Mouse (Mus musculus) liver, postnatal 0 days (tissue): ENCODE data around the gene Gm20388. TPM values are rescaled to one million over a fixed set of nuclear protein-coding genes. Genes with fewer than 3 reads are reported as not detected.

Source experiments
- ATAC-seq: fragments of 200-750 bp; cut with Nextera tagmentation; 2 replicates; pipeline ENCODE4 v1.8.0; 2017; ENCODE audit warnings: mild to moderate bottlenecking, moderate library complexity
- DNase-seq: peaks from one replicate; pipeline ENCODE4 v3.0.0-alpha.2; 2016
- H3K27ac ChIP-seq: fragments of 300-500 bp; sonication (generic); 2 replicates; pipeline ENCODE4 v1.5.1; 2014; ENCODE audit warnings: antibody characterized with exemption, moderate library complexity, mild to moderate bottlenecking, low read depth
- H3K27me3 ChIP-seq: fragments of 300-500 bp; sonication (generic); 2 replicates; pipeline ENCODE4 v1.6.1; 2014; ENCODE audit warnings: low read length, control low read depth, mixed read lengths; ENCODE audit not compliant: insufficient read depth
- H3K36me3 ChIP-seq: fragments of 300-500 bp; sonication (generic); replicated peaks from 2 replicates; pipeline ENCODE4 v1.6.1; 2014; ENCODE audit warnings: mild to moderate bottlenecking, control low read depth, low read length, moderate library complexity, mixed read lengths; ENCODE audit not compliant: insufficient read depth
- H3K4me1 ChIP-seq: fragments of 300-500 bp; sonication (generic); 2 replicates; pipeline ENCODE4 v1.6.1; 2014; ENCODE audit warnings: antibody characterized with exemption, mild to moderate bottlenecking, control low read depth; ENCODE audit not compliant: insufficient read depth
- H3K4me2 ChIP-seq: fragments of 300-500 bp; sonication (generic); 2 replicates; pipeline ENCODE4 v1.6.1; 2014; ENCODE audit warnings: low read depth, mild to moderate bottlenecking, low read length, moderate library complexity, mixed read lengths
- H3K4me3 ChIP-seq: fragments of 300-500 bp; sonication (generic); 2 replicates; pipeline ENCODE4 v1.5.1; 2014; ENCODE audit warnings: low read depth, low read length
- H3K9ac ChIP-seq: fragments of 300-500 bp; sonication (generic); replicated peaks from 2 replicates; pipeline ENCODE4 v1.6.1; 2014; ENCODE audit warnings: mild to moderate bottlenecking, moderate library complexity
- H3K9me3 ChIP-seq: fragments of 300-500 bp; sonication (generic); 2 replicates; pipeline ENCODE4 v1.6.1; 2016; ENCODE audit warnings: mild to moderate bottlenecking, control low read depth, low read length, mixed read lengths
- CTCF ChIP-seq: sonication (generic); IDR thresholded peaks from 2 replicates; pipeline ENCODE4 v1.5.1; 2016; ENCODE audit warnings: antibody characterized with exemption, low read depth
- EP300 ChIP-seq: IDR thresholded peaks from 2 replicates; pipeline ENCODE4 v1.6.1; 2016; ENCODE audit warnings: antibody characterized with exemption, low read depth, mild to moderate bottlenecking
- WGBS: fragments of 180-500 bp; shearing (Covaris S2); extraction: QIAGEN DNeasy Blood & Tissue Kit; methylation state at CpG from one replicate; pipeline ENCODE4 v1.1.7; 2014; ENCODE audit not compliant: insufficient replicate concordance; 5-methylcytosine and 5-hydroxymethylcytosine counted together
- polyA plus RNA-seq: library from polyadenylated mRNA; unstranded; fragments of >200 nt; fragmentation: Nextera tagmentation; extraction: Ambion mirVana; gene quantifications from 2 replicates; pipeline ENCODE4 v1.2.1, GENCODE M21; 2015

The Gm20388 gene
- polyA plus RNA-seq, 1 experiment from 2014 or later = not detected

DNA sequence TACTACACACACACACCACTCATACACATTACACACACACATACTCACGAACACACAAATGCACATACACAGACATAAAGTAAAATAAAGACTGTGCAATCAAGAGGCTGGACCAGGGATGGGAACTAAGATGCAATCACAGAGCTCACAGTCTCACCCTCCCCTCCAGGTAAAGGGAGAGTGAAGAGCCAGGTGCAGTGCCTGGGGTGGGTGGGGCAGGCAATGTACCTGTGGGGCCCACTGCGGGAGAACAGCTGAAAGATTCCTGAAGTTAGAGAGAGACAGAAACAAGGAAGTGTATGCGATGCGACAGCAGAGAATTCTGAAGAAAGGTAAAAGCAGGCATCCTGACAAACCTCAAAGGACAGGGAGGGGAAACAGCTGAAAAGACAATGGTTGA, 3884.1 kb downstream of the Gm20388 start:
- Histone ChIP-seq H3K27me3 (no peaks in the 10 kb centered on the region), H3K9me3 (no peaks in the 10 kb centered on the region), H3K4me3 (no peak overlapping the region), H3K36me3 (no peaks in the 10 kb centered on the region), H3K4me2 (no peak overlapping the region), H3K4me1 (peaks cover 24% of the 10 kb centered on the region), H3K9ac (no peak overlapping the region), H3K27ac (no peak overlapping the region)
- no peak for DNase-seq
- WGBS = 88% methylated on average over 4 of the region's 4 CpGs
- TF ChIP-seq EP300 (no peak), CTCF (no peak)
- ATAC-seq = no peak

DNA sequence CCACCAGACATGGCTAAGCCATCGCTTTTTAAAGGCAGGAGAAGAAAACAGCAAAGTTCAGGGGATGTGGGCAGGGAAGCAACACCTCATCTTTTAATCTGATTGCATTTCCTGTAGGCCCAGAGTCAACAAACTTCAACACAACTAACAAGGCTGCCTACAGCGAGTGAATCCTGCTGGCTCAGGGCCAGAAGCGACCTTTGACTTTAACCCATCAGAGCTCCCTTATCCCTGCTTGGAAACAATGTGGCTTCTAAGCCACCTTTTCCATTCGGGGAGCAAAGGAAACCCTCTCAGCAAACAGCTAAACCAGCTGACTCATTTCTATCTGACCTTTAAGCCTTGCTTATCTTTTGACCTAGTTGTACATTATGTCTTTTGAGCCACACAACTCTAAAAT, 3886.1 kb downstream of the Gm20388 start:
- Histone ChIP-seq H3K9me3 (no peaks in the 10 kb centered on the region), H3K27me3 (no peaks in the 10 kb centered on the region), H3K9ac (no peak overlapping the region), H3K4me3 (no peak overlapping the region), H3K4me2 (no peak overlapping the region), H3K4me1 (peaks cover 27% of the 10 kb centered on the region), H3K36me3 (no peaks in the 10 kb centered on the region), H3K27ac (peak overlapping the region; percentile 68)
- DNase-seq = peak; percentile 63
- 27% methylated on average over 4 of the region's 4 CpGs for WGBS
- TF ChIP-seq EP300 (0 out of 2 replicates have a peak, but pooled peaks have one; percentile 10), CTCF (no peak)
- ATAC-seq = peak; percentile 35

DNA sequence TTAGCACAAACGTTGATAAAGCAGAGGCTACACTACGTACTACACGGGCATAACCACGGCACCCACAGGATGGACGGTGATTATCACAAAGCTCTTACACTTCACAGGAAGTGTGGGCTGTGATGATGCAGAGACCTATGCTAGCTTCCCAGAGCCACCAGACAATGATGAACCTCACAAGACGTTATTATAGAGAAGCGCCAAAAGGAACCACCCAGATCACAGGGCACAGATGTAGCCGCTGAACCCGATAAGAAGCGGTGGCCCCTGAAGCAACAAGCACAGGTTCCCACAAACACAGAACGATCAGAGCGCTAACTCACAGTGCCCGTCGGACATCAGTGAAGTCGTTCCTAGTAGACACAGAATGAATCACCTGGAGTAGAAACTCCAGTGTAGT, 3887.3 kb downstream of the Gm20388 start:
- 50% methylated on average over 15 of the region's 15 CpGs for WGBS
- Histone ChIP-seq H3K27me3 (no peaks in the 10 kb centered on the region), H3K4me1 (peaks cover 27% of the 10 kb centered on the region), H3K36me3 (no peaks in the 10 kb centered on the region), H3K4me3 (no peak overlapping the region), H3K9me3 (no peaks in the 10 kb centered on the region), H3K9ac (no peak overlapping the region), H3K27ac (peak overlapping the region; percentile 41), H3K4me2 (peak overlapping the region; percentile 22; the same call in 1 of the 2 replicates)
- TF ChIP-seq CTCF (no peak), EP300 (peak; percentile 88)
- ATAC-seq = peak; percentile 86
- DNase-seq = peak; percentile 36

DNA sequence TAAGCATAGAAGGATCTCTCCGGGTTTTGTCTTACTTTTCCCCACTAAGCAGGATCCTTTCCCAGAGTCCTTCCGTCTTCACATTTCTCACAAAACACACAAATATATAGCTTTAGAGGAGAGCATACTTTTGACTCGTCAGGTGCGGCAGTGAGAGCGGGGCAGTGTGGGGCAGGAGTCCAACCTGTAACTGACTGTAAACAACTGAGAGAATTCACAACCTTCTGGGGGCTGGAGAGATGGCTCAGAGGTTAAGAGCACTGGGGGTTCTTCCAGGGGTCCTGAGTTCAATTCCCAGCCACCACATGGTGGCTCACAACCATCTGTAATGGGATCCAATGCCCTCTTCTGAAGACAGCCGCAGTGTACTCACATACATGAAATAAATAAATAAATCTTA, 3888.8 kb downstream of the Gm20388 start:
- H3K9ac ChIP-seq = no peak overlapping the region
- no peak overlapping the region for H3K4me3 ChIP-seq
- WGBS = 71% methylated on average over 6 of the region's 6 CpGs
- peaks cover 27% of the 10 kb centered on the region for H3K4me1 ChIP-seq
- H3K27me3 ChIP-seq = no peaks in the 10 kb centered on the region
- ATAC-seq (no peak), DNase-seq (no peak)
- H3K9me3 ChIP-seq = no peaks in the 10 kb centered on the region
- peak overlapping the region; percentile 41 for H3K27ac ChIP-seq
- H3K4me2 ChIP-seq = no peak overlapping the region
- no peak for TF ChIP-seq CTCF
- no peak for TF ChIP-seq EP300
- no peaks in the 10 kb centered on the region for H3K36me3 ChIP-seq

DNA sequence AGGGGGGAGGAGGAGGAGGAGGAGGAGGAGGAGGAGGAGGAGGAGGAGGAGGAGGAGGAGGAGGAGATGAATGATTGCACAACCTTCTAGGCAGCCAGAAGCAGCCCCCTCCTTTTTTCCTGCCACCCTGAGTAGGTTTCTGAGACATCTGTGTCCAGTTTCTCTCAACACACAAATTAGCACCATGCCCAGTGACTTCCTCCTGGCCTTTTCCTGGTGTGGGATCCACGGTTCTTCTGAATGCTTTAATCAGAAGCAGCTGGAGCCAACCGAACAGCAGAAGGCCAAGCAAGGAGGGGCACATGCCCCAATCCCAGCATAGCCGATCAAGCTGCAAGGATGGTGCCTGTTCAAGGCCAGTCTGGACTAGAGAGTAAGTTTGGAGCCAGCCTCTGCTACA, 3889.2 kb downstream of the Gm20388 start:
- 43% methylated on average over 3 of the region's 3 CpGs for WGBS
- Histone ChIP-seq H3K36me3 (no peaks in the 10 kb centered on the region), H3K4me2 (no peak overlapping the region), H3K27me3 (no peaks in the 10 kb centered on the region), H3K9ac (no peak overlapping the region), H3K4me3 (no peak overlapping the region), H3K27ac (no peak overlapping the region), H3K4me1 (peaks cover 27% of the 10 kb centered on the region), H3K9me3 (no peaks in the 10 kb centered on the region)
- ATAC-seq (no peak), DNase-seq (no peak)
- no peak for TF ChIP-seq CTCF
- TF ChIP-seq EP300 = no peak

DNA sequence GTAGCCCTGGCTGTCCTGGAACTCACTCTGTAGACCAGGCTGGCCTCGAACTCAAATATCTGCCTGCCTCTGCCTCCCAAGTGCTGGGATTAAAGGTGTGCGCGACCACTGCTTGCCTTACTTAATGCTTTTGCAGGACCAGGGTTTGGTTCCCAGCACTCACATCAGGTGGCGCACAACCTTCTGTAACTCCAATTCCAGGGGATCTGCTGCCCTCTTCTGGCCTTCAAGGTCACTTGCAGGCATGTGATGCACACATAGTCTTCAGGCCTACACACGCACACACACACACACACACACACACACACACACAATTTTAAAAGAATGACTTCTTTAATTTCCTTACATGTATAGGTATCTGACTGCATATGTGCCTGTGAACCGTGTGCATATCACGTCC, 3890.2 kb downstream of the Gm20388 start:
- ATAC-seq (no peak), DNase-seq (no peak)
- H3K4me2 ChIP-seq = no peak overlapping the region
- no peaks in the 10 kb centered on the region for H3K27me3 ChIP-seq
- TF ChIP-seq CTCF (peak; percentile 16; the same call in 1 of the 2 replicates), EP300 (no peak)
- no peak overlapping the region for H3K27ac ChIP-seq
- 89% methylated on average over 6 of the region's 7 CpGs for WGBS
- H3K9ac ChIP-seq = no peak overlapping the region
- no peaks in the 10 kb centered on the region for H3K9me3 ChIP-seq
- peaks cover 33% of the 10 kb centered on the region for H3K4me1 ChIP-seq
- H3K4me3 ChIP-seq = no peak overlapping the region
- H3K36me3 ChIP-seq = no peaks in the 10 kb centered on the region

DNA sequence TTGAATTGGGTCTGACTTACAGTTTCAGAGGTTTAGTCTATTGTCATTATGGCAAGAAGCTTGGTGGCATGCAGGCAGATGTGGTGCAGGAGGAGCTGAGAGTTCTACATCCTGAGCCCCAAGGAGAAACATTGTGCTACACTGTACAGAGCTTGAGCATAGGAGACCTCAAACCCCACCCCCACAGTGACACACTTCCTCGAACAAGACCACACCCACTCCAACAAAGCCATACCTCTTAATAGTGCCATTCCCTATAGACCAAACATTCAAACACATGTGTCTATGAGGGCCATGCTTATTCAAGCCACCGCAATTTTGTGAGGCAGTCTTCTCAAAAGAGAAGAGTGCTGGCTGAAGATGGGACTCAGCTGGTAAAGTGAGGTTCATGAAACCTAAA, 3890.9 kb downstream of the Gm20388 start:
- H3K4me1 ChIP-seq = peaks cover 33% of the 10 kb centered on the region
- ATAC-seq (no peak), DNase-seq (no peak)
- H3K4me3 ChIP-seq = no peak overlapping the region
- no peak overlapping the region for H3K27ac ChIP-seq
- no peak overlapping the region for H3K9ac ChIP-seq
- 77% methylated on average over 2 of the region's 2 CpGs for WGBS
- TF ChIP-seq CTCF (no peak), EP300 (no peak)
- no peak overlapping the region for H3K4me2 ChIP-seq
- H3K9me3 ChIP-seq = no peaks in the 10 kb centered on the region
- H3K36me3 ChIP-seq = no peaks in the 10 kb centered on the region
- H3K27me3 ChIP-seq = no peaks in the 10 kb centered on the region
